Mouse (Mus musculus): ENCODE results near the gene Slc16a11.

DNA sequence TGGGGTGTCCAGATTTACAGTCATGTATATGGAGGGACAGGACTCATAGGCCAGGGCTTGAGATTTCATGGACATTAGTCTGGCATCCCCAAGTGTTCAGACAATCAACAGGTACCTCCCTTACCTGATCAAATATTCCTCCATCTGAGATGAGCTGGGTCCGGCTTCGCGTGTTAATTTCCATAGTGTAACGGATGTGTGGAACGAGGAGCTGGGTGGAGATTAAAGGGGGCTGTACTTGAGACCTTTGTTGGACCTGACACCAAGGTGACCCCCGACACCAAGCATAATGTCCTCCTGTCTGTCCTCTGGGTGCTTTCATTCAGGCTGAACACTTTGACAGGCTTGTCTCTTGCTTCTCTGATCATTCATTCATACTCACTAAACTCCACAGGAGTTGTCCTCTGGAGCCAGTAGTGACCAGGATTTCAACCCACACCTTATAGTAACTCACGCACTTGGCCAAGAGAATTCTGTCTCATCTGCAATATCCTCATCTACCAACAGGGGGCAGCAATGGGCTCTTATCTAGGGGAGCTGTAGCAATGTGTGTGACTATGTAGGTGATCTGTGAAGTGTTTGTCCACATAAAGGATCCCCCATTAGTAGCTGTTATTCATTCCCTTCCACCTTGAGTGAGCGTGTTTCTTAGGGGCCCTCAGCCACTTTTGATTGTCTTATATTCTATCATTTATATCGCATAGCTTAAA is 34.7 kb downstream of the Slc16a11 start:
- TF ChIP-seq EP300 (optimal IDR thresholded peaks at IDR 0.05), result no peak
- TF ChIP-seq CTCF (IDR thresholded peaks at IDR 0.05; ENCODE audit: low read depth), result peak; percentile 93

All from stomach, postnatal 0 days (tissue).